Mouse (Mus musculus): ENCODE results near the gene Kansl3. TPM values are rescaled to one million over a fixed set of nuclear protein-coding genes. Genes with fewer than 3 reads are reported as not detected.

The Kansl3 gene
- 27.4 and 32.6 TPM in 2 replicates for polyA plus RNA-seq (2014; fragmentation: Nextera tagmentation; extraction: Ambion mirVana)

DNA sequence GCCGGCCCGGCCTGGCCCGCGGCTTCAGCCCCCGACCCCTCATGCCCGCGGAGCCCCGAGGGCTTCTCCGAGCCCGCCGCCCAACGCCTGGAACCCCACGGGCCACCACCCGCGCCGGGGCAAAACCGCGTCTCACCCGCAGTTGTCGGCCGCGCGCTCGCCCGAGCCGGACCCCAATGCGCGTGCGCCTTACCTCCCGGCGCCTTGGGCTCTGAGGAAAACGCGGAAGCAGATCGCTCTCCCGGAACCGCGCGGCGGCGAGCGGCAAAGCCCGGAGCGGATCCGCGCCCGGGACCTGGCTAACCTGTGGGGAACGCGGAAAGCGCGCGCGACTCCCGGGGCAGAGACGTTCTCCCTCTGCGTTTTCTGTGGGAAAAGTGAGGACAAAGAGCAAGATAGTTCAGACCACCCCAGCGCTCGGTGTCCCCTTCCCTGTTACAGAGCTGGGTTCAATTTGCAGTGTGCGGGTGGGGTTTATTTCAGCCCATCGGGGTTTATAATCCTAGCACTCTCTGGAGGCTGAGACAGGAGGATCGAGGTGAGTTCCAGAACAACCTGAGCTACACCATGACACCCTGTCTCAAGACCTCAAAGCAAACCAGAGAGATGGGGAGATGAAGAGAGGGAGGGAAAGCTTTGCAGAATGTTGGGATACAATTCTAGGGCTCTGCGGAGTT is at the start of gene Kansl3:
Gene Kansl3 (minus strand): TSS at position 213 of the 677 bp plus-strand sequence.
- Histone ChIP-seq H3K4me2 (ENCODE audit: low read depth, low read length) (peak within 1 kb of the TSS; percentile 68), H3K36me3 (replicated peaks; ENCODE audit: control insufficient read depth, insufficient read depth, low read depth, low read length) (peaks cover 6% of the 10 kb centered on the region), H3K4me1 (ENCODE audit: control insufficient read depth, insufficient read depth, low read length) (0 out of 2 replicates have a peak, but pooled peaks cover 4% of the 10 kb centered on the region), H3K9ac (replicated peaks; ENCODE audit: low read length) (peak within 1 kb of the TSS; percentile 97), H3K27me3 (ENCODE audit: control insufficient read depth, insufficient read depth, low read length) (no peaks in the 10 kb centered on the region), H3K27ac (replicated peaks; ENCODE audit: low read depth, low read length) (peak within 1 kb of the TSS; percentile 67; the same call in 1 of the 2 replicates), H3K4me3 (ENCODE audit: low read depth, low read length) (peak within 1 kb of the TSS; percentile 94), H3K9me3 (replicated peaks; ENCODE audit: control insufficient read depth, low read length) (no peaks in the 10 kb centered on the region)
- 4% methylated on average over 61 of the region's 61 CpGs for WGBS
- ATAC-seq (replicated peaks; ENCODE audit: insufficient number of reproducible peaks, low FRiP score, low TSS enrichment, low read depth): peak; percentile 71
- peak; percentile 94 for DNase-seq (ENCODE audit: low spot score)

DNA sequence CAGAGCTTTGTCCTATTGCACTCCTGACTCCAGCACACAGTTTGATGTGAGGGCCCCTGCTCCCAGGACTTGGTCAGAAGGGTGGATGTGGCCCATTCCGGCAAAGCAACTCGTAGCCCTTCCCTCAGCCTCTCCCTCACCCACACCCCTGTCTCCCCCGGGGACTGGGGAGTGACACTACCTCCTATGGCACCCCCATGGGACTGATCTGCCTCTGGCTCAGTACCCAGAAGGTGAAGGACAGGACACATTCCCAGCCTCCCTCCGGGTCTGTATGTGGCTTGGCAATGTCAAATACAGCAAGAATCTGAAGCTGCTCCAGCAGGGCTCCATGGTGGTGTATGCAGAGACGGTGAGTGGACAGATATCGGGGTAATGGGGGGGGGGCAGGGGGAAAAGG is 35.5 kb upstream of the Kansl3 start:
- DNase-seq (ENCODE audit: low spot score) (no peak), ATAC-seq (replicated peaks; ENCODE audit: insufficient number of reproducible peaks, low FRiP score, low TSS enrichment, low read depth) (no peak)
- Histone ChIP-seq H3K36me3 (replicated peaks; ENCODE audit: control insufficient read depth, insufficient read depth, low read depth, low read length) (no peaks in the 10 kb centered on the region), H3K4me3 (ENCODE audit: low read depth, low read length) (no peak overlapping the region), H3K4me1 (ENCODE audit: control insufficient read depth, insufficient read depth, low read length) (no peaks in the 10 kb centered on the region), H3K9me3 (replicated peaks; ENCODE audit: control insufficient read depth, low read length) (no peaks in the 10 kb centered on the region), H3K4me2 (ENCODE audit: low read depth, low read length) (no peak overlapping the region), H3K9ac (replicated peaks; ENCODE audit: low read length) (no peak overlapping the region), H3K27me3 (ENCODE audit: control insufficient read depth, insufficient read depth, low read length) (no peaks in the 10 kb centered on the region), H3K27ac (replicated peaks; ENCODE audit: low read depth, low read length) (no peak overlapping the region)
- 84% methylated on average over 6 of the region's 6 CpGs for WGBS

- H3K9ac ChIP-seq (replicated peaks; ENCODE audit: low read length): no peak overlapping the region
- 63% methylated on average over 4 of the region's 4 CpGs for WGBS
- peak; percentile 45 for DNase-seq (ENCODE audit: low spot score)
Measured at GRCm38 (mm10) chr1:36401509-36401908, 32.5 kb upstream of the Kansl3 start.

DNA sequence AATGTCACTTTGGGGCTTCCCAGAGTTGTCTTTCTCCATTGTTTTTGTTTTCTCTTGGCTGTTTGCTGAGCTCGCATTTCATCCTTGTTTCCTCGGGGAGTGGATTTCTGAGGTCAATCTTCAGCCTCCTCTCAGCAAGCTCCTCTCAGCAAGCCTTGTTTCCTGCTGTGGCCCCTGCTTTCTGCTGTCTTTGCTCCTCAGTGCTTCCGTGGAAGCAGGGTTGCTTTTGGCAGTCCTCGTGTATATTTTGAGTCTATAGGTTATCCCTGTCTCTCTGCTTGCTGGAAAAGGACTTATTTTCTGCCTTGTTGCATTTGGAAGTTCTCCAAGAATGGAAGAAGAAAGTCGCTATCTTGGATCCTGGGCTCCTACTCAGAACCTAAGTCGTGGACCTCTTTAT is 28.1 kb upstream of the Kansl3 start:
- Histone ChIP-seq H3K4me3 (ENCODE audit: low read depth, low read length) (no peak overlapping the region), H3K9ac (replicated peaks; ENCODE audit: low read length) (no peak overlapping the region), H3K36me3 (replicated peaks; ENCODE audit: control insufficient read depth, insufficient read depth, low read depth, low read length) (no peaks in the 10 kb centered on the region), H3K27me3 (ENCODE audit: control insufficient read depth, insufficient read depth, low read length) (no peaks in the 10 kb centered on the region), H3K27ac (replicated peaks; ENCODE audit: low read depth, low read length) (no peak overlapping the region), H3K4me2 (ENCODE audit: low read depth, low read length) (no peak overlapping the region), H3K4me1 (ENCODE audit: control insufficient read depth, insufficient read depth, low read length) (no peaks in the 10 kb centered on the region), H3K9me3 (replicated peaks; ENCODE audit: control insufficient read depth, low read length) (no peaks in the 10 kb centered on the region)
- no peak for DNase-seq (ENCODE audit: low spot score)
- 22% methylated on average over 6 of the region's 6 CpGs for WGBS
- no peak for ATAC-seq (replicated peaks; ENCODE audit: insufficient number of reproducible peaks, low FRiP score, low TSS enrichment, low read depth)

More at GRCm38 (mm10) chr1:36401509-36401908, 32.5 kb upstream of the Kansl3 start:
- no peaks in the 10 kb centered on the region for H3K36me3 ChIP-seq (replicated peaks; ENCODE audit: control insufficient read depth, insufficient read depth, low read depth, low read length)
- H3K4me1 ChIP-seq (ENCODE audit: control insufficient read depth, insufficient read depth, low read length): no peaks in the 10 kb centered on the region
- no peak overlapping the region for H3K4me2 ChIP-seq (ENCODE audit: low read depth, low read length)
- H3K27me3 ChIP-seq (ENCODE audit: control insufficient read depth, insufficient read depth, low read length): no peaks in the 10 kb centered on the region
- no peaks in the 10 kb centered on the region for H3K9me3 ChIP-seq (replicated peaks; ENCODE audit: control insufficient read depth, low read length)
- H3K4me3 ChIP-seq (ENCODE audit: low read depth, low read length): no peak overlapping the region
- ATAC-seq (replicated peaks; ENCODE audit: insufficient number of reproducible peaks, low FRiP score, low TSS enrichment, low read depth): no peak
- H3K27ac ChIP-seq (replicated peaks; ENCODE audit: low read depth, low read length): no peak overlapping the region

GRCm38 (mm10) chr1:36379582-36379981 is 10.6 kb upstream of the Kansl3 start:
- no peaks in the 10 kb centered on the region for H3K36me3 ChIP-seq (replicated peaks; ENCODE audit: control insufficient read depth, insufficient read depth, low read depth, low read length)
- no peaks in the 10 kb centered on the region for H3K9me3 ChIP-seq (replicated peaks; ENCODE audit: control insufficient read depth, low read length)
- no peaks in the 10 kb centered on the region for H3K27me3 ChIP-seq (ENCODE audit: control insufficient read depth, insufficient read depth, low read length)
- no peak overlapping the region for H3K27ac ChIP-seq (replicated peaks; ENCODE audit: low read depth, low read length)
- no peak overlapping the region for H3K9ac ChIP-seq (replicated peaks; ENCODE audit: low read length)
- DNase-seq (ENCODE audit: low spot score): no peak
- WGBS: 76% methylated on average over 4 of the region's 4 CpGs
- no peak overlapping the region for H3K4me3 ChIP-seq (ENCODE audit: low read depth, low read length)
- H3K4me1 ChIP-seq (ENCODE audit: control insufficient read depth, insufficient read depth, low read length): no peaks in the 10 kb centered on the region
- no peak overlapping the region for H3K4me2 ChIP-seq (ENCODE audit: low read depth, low read length)
- no peak for ATAC-seq (replicated peaks; ENCODE audit: insufficient number of reproducible peaks, low FRiP score, low TSS enrichment, low read depth)

DNA sequence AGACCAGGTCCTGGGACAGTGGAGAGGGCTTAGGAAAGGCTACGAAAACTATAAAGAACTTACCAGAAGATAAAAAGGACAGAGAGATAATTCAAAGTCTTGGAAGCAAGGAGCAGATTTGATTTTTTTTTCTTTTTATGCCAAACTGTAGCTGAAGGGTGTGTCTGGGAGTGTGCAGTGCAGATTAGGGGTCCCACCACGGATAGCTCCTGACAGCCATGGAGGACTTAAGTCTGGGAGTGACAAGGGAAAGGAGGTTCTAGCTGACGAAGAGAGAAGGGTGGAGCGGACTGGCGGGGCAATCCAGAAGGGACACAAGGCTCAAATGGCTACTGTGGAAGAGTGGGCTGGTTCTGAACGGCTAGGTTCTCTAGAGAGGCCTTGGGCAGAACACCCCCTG is 9.9 kb upstream of the Kansl3 start:
- ATAC-seq (replicated peaks; ENCODE audit: insufficient number of reproducible peaks, low FRiP score, low TSS enrichment, low read depth) (no peak), DNase-seq (ENCODE audit: low spot score) (no peak)
- Histone ChIP-seq H3K36me3 (replicated peaks; ENCODE audit: control insufficient read depth, insufficient read depth, low read depth, low read length) (no peaks in the 10 kb centered on the region), H3K27me3 (ENCODE audit: control insufficient read depth, insufficient read depth, low read length) (no peaks in the 10 kb centered on the region), H3K9me3 (replicated peaks; ENCODE audit: control insufficient read depth, low read length) (no peaks in the 10 kb centered on the region), H3K4me2 (ENCODE audit: low read depth, low read length) (no peak overlapping the region), H3K4me3 (ENCODE audit: low read depth, low read length) (no peak overlapping the region), H3K4me1 (ENCODE audit: control insufficient read depth, insufficient read depth, low read length) (no peaks in the 10 kb centered on the region), H3K9ac (replicated peaks; ENCODE audit: low read length) (no peak overlapping the region), H3K27ac (replicated peaks; ENCODE audit: low read depth, low read length) (no peak overlapping the region)
- WGBS: 72% methylated on average over 6 of the region's 6 CpGs

DNA sequence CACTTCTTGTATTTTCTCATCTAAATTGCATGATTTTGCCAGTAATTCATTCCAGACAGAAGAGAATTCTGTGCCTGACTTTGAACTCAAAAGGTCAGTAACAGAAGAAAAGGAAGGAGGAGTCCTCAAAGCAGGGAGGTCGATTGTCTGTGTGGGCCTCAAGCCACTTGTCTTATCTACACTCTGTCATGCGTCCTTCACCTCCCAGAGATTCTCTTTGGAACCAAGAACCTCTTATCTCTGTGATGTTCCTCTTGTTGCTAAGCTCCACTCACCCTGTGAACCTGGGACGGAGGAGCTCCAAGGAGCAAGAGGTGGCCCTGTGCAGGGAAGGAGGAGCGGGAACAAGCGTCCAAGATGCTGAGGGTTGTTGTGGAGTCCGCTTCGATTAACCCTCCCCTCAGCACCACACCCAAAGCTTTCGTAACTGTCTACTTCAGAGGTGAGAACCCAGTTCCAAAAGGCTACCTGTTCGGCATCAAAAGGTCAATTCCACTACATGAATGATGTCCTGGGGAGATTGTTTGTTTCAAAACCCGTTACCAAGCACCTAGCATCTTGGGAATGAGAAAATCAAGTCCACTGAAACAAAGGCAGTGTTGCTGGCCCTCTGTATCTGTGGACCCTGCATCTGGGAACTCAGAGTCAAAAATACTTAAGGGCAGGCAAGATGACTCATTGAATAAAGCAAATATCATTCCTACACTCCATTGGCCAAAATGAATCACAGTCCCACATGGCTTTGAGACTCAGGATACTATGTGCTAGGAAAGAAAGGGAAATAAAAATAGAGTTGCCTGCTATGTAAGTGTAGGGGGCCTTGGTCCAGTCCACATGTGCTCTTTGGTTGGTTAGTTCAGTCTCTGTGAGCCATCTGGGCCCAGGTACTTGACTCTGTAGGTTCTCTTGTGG is 3.2 kb upstream of the Kansl3 start, which contains the start of gene Fer1l5:
Gene Fer1l5 (plus strand): TSS at position 358 of the 912 bp plus-strand sequence.
- Histone ChIP-seq H3K4me2 (ENCODE audit: low read depth, low read length) (no peak within 1 kb of the TSS), H3K27me3 (ENCODE audit: control insufficient read depth, insufficient read depth, low read length) (no peaks in the 10 kb centered on the region), H3K4me3 (ENCODE audit: low read depth, low read length) (no peak within 1 kb of the TSS), H3K27ac (replicated peaks; ENCODE audit: low read depth, low read length) (no peak within 1 kb of the TSS), H3K9me3 (replicated peaks; ENCODE audit: control insufficient read depth, low read length) (no peaks in the 10 kb centered on the region), H3K9ac (replicated peaks; ENCODE audit: low read length) (no peak within 1 kb of the TSS), H3K4me1 (ENCODE audit: control insufficient read depth, insufficient read depth, low read length) (0 out of 2 replicates have a peak, but pooled peaks cover 4% of the 10 kb centered on the region), H3K36me3 (replicated peaks; ENCODE audit: control insufficient read depth, insufficient read depth, low read depth, low read length) (no peaks in the 10 kb centered on the region)
- ATAC-seq (replicated peaks; ENCODE audit: insufficient number of reproducible peaks, low FRiP score, low TSS enrichment, low read depth): no peak
- WGBS: 75% methylated on average over 10 of the region's 10 CpGs
- DNase-seq (ENCODE audit: low spot score): no peak

DNA sequence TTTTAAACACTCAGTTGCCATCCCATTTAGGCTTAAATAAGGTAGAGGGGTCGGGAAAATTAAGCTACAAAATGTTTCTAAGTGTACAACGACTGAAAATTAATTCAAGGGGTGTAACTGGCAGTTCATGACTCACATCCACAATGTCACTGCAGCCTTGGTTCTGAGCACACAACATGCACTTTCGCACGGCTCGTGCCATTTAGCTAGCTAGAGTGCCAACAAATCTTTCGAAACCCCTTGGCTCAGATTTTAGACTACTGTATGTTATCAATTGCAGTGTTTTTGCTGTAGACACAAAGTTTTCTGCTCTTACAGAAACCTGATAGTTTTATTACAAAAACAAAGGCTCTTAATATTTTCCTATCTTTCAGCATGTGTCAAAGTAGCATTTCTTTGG is 1.9 kb upstream of the Kansl3 start:
- H3K4me3 ChIP-seq (ENCODE audit: low read depth, low read length): no peak overlapping the region
- WGBS: 85% methylated on average over 6 of the region's 6 CpGs
- DNase-seq (ENCODE audit: low spot score) (no peak), ATAC-seq (replicated peaks; ENCODE audit: insufficient number of reproducible peaks, low FRiP score, low TSS enrichment, low read depth) (no peak)
- no peak overlapping the region for H3K9ac ChIP-seq (replicated peaks; ENCODE audit: low read length)
- no peaks in the 10 kb centered on the region for H3K27me3 ChIP-seq (ENCODE audit: control insufficient read depth, insufficient read depth, low read length)
- H3K9me3 ChIP-seq (replicated peaks; ENCODE audit: control insufficient read depth, low read length): no peaks in the 10 kb centered on the region
- no peaks in the 10 kb centered on the region for H3K36me3 ChIP-seq (replicated peaks; ENCODE audit: control insufficient read depth, insufficient read depth, low read depth, low read length)
- H3K4me1 ChIP-seq (ENCODE audit: control insufficient read depth, insufficient read depth, low read length): 0 out of 2 replicates have a peak, but pooled peaks cover 4% of the 10 kb centered on the region
- no peak overlapping the region for H3K27ac ChIP-seq (replicated peaks; ENCODE audit: low read depth, low read length)
- H3K4me2 ChIP-seq (ENCODE audit: low read depth, low read length): no peak overlapping the region
